Mouse (Mus musculus) embryonic fibroblast, embryonic 13.5 days (primary cell): ENCODE measurements around the gene Atp5c1. TPM values are rescaled to one million over a fixed set of nuclear protein-coding genes. Genes with fewer than 3 reads are reported as not detected.
A peak's percentile ranks its signal among the peaks of the same experiment; 100 is the strongest.

Experiments
- H3K27ac ChIP-seq: 2 replicates; pipeline ENCODE4 v1.5.1; 2012; ENCODE audit warnings: low read length, control low read depth, inconsistent platforms; ENCODE audit not compliant: insufficient read depth
- H3K4me1 ChIP-seq: 2 replicates; pipeline ENCODE4 v1.6.1; 2011; ENCODE audit warnings: low read length; ENCODE audit not compliant: control insufficient read depth, insufficient read depth
- H3K4me3 ChIP-seq: 2 replicates; pipeline ENCODE4 v1.5.1; 2011; ENCODE audit warnings: mild to moderate bottlenecking, control low read depth, low read length; ENCODE audit not compliant: insufficient read depth
- CTCF ChIP-seq: IDR thresholded peaks from 2 replicates; pipeline ENCODE4 v1.5.1; 2011; ENCODE audit warnings: mild to moderate bottlenecking, control low read depth, low read length, moderate library complexity, borderline replicate concordance; ENCODE audit not compliant: insufficient read depth
- POLR2A ChIP-seq: IDR thresholded peaks from 2 replicates; pipeline ENCODE4 v1.6.1; 2011; ENCODE audit warnings: low read depth, mild to moderate bottlenecking, control low read depth, low read length, moderate library complexity
- polyA plus RNA-seq: library from polyadenylated mRNA; stranded (reverse); fragments of >200 nt; gene quantifications from 2 replicates; pipeline ENCODE4 v1.2.4, GENCODE M21; 2011; ENCODE audit warnings: low read depth; ENCODE audit not compliant: missing spikeins, insufficient read length

Atp5c1 gene
- polyA plus RNA-seq, result 294 and 313 TPM in 2 replicates

- TF ChIP-seq CTCF, result no peak
- TF ChIP-seq POLR2A, result peak; percentile 93
- Histone ChIP-seq H3K4me1 (peaks cover 3% of the 10 kb centered on the region; the same call in 1 of the 2 replicates), H3K27ac (peak within 1 kb of the TSS; percentile 45; the same call in 1 of the 2 replicates), H3K4me3 (peak within 1 kb of the TSS; percentile 86)
Observed at GRCm38 (mm10) chr2:10080310-10081010, at the start of gene Atp5c1, which contains the start of gene Kin. Atp5c1 (minus strand) TSS chr2:10080510. Kin (plus strand) TSS chr2:10080593.

GRCm38 (mm10) chr2:10128571-10128970 is 48.3 kb upstream of the Atp5c1 start:
- TF ChIP-seq CTCF, result no peak
- TF ChIP-seq POLR2A, result no peak
- Histone ChIP-seq H3K4me1 (peaks cover 11% of the 10 kb centered on the region), H3K4me3 (no peak overlapping the region), H3K27ac (no peak overlapping the region)

- H3K27ac ChIP-seq, result no peak overlapping the region
- H3K4me1 ChIP-seq, result peaks cover 11% of the 10 kb centered on the region
- TF ChIP-seq CTCF (no peak), POLR2A (no peak)
- H3K4me3 ChIP-seq, result no peak overlapping the region
Observed at GRCm38 (mm10) chr2:10127471-10127870, 47.2 kb upstream of the Atp5c1 start.

- H3K27ac ChIP-seq, result no peak overlapping the region
- H3K4me1 ChIP-seq, result peaks cover 3% of the 10 kb centered on the region; the same call in 1 of the 2 replicates
- TF ChIP-seq POLR2A, result no peak
- no peak for TF ChIP-seq CTCF
- H3K4me3 ChIP-seq, result no peak overlapping the region
Observed at GRCm38 (mm10) chr2:10126122-10126521, 45.8 kb upstream of the Atp5c1 start.

- no peaks in the 10 kb centered on the region; the same call in none of the 2 replicates for H3K4me1 ChIP-seq
- H3K27ac ChIP-seq, result no peak overlapping the region
- TF ChIP-seq CTCF, result peak; percentile 28; the same call in 1 of the 2 replicates
- TF ChIP-seq POLR2A, result no peak
- H3K4me3 ChIP-seq, result no peak overlapping the region
Observed at GRCm38 (mm10) chr2:10121826-10122225, 41.5 kb upstream of the Atp5c1 start.

- no peak for TF ChIP-seq CTCF
- no peak for TF ChIP-seq POLR2A
- no peak overlapping the region for H3K27ac ChIP-seq
- H3K4me1 ChIP-seq, result no peaks in the 10 kb centered on the region; the same call in none of the 2 replicates
- H3K4me3 ChIP-seq, result no peak overlapping the region
Observed at GRCm38 (mm10) chr2:10119276-10119675, 39.0 kb upstream of the Atp5c1 start.

- Histone ChIP-seq H3K27ac (no peak overlapping the region), H3K4me1 (no peaks in the 10 kb centered on the region; the same call in none of the 2 replicates), H3K4me3 (no peak overlapping the region)
- no peak for TF ChIP-seq POLR2A
- TF ChIP-seq CTCF, result no peak
Observed at GRCm38 (mm10) chr2:10118751-10119150, 38.4 kb upstream of the Atp5c1 start.

- TF ChIP-seq CTCF (no peak), POLR2A (no peak)
- H3K27ac ChIP-seq, result no peak overlapping the region
- no peaks in the 10 kb centered on the region; the same call in 1 of the 2 replicates for H3K4me1 ChIP-seq
- no peak overlapping the region for H3K4me3 ChIP-seq
Observed at GRCm38 (mm10) chr2:10108535-10109189, 28.4 kb upstream of the Atp5c1 start.

- Histone ChIP-seq H3K27ac (no peak overlapping the region), H3K4me3 (no peak overlapping the region), H3K4me1 (no peaks in the 10 kb centered on the region; the same call in 1 of the 2 replicates)
- TF ChIP-seq CTCF, result peak; percentile 97
- TF ChIP-seq POLR2A, result no peak
Observed at GRCm38 (mm10) chr2:10101180-10101579, 20.9 kb upstream of the Atp5c1 start.

- H3K4me3 ChIP-seq, result no peak overlapping the region
- no peak overlapping the region for H3K27ac ChIP-seq
- no peaks in the 10 kb centered on the region; the same call in 1 of the 2 replicates for H3K4me1 ChIP-seq
- no peak for TF ChIP-seq CTCF
- no peak for TF ChIP-seq POLR2A
Observed at GRCm38 (mm10) chr2:10100471-10100870, 20.2 kb upstream of the Atp5c1 start.
